Mouse (Mus musculus): Measurements from ENCODE around the gene Cnnm4. TPM values are rescaled to one million over a fixed set of nuclear protein-coding genes. Genes with fewer than 3 reads are reported as not detected.

The Cnnm4 gene
- total and polyA plus RNA-seq, 2 experiments from 2014 or later: 10.0 to 18.5 TPM

- Histone ChIP-seq H3K4me2 (ENCODE audit: low read depth, low read length) (no peak overlapping the region), H3K36me3 (ENCODE audit: insufficient read depth, low read length) (peaks cover 32% of the 10 kb centered on the region), H3K4me3 (ENCODE audit: low read length) (no peak overlapping the region), H3K9me3 (ENCODE audit: low read length) (no peaks in the 10 kb centered on the region), H3K27me3 (ENCODE audit: insufficient read depth, low read length) (no peaks in the 10 kb centered on the region), H3K27ac (no peak overlapping the region), H3K9ac (replicated peaks; ENCODE audit: low read length) (no peak overlapping the region), H3K4me1 (ENCODE audit: insufficient read depth, low read length) (0 out of 2 replicates have a peak, but pooled peaks cover 3% of the 10 kb centered on the region)
- 43% methylated on average over 4 of the region's 4 CpGs for WGBS
- peak; percentile 10 for DNase-seq (ENCODE audit: low spot score)
- TF ChIP-seq CTCF (IDR thresholded peaks at IDR 0.05; ENCODE audit: low read depth): no peak
- ATAC-seq: no peak
Observed at GRCm38 (mm10) chr1:36441101-36441500, 30.3 kb upstream of the Cnnm4 start.

DNA sequence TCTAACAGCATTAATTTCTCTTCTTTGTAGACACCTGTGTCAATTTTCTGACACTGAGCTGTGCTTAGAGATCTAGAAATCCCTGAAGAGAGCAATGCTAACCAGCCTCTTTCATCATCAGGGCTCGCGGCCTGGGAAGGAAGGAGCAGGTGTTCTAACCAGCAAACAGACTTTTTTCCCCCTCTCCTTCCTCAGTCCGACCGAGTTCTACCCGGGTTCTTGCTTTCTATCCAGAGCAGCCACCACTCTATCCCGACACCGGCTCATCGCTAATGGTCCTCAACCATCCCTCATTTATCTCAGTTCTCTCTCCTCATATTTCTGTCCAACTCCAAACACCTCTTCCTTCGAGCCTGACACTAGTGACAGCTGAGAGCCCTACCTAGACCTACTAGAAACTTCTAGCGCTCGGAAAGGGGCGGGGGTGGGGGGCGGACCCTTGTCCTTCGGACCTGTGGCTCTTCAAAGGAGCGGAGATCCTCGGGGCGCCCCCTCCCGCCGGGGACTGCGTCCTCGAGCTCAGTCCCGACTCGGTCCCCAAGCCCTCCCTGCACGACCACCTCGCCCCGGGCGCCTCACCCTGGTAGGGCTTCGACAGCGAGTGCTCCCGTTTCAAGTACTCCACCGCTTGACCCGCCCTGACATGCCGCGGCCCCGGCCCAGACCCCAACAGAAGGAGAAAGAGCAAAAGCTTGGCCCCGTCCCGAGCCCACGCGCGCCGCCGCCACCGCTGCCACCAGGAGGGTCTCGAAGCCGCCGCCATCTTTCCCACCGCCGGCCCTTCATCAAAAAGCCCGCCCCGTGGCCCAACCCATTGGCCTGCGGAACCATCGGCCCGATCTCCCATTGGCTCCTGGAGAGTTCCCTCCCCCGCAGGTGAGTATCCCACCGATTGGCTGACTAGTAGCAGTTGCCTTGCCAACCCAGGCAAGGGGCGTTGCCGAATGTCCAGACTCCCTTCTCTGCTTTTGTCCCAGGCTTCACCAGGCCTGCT lies 26.7 kb upstream of the Cnnm4 start, which contains the start of gene Lman2l:
Lman2l (minus strand) TSS at position 801 of the 994 bp plus-strand sequence.
- Histone ChIP-seq H3K4me1 (ENCODE audit: insufficient read depth, low read length) (0 out of 2 replicates have a peak, but pooled peaks cover 3% of the 10 kb centered on the region), H3K9ac (replicated peaks; ENCODE audit: low read length) (peak within 1 kb of the TSS; percentile 68), H3K4me3 (ENCODE audit: low read length) (peak within 1 kb of the TSS; percentile 90), H3K27ac (peak within 1 kb of the TSS; percentile 79), H3K9me3 (ENCODE audit: low read length) (no peaks in the 10 kb centered on the region), H3K27me3 (ENCODE audit: insufficient read depth, low read length) (no peaks in the 10 kb centered on the region), H3K36me3 (ENCODE audit: insufficient read depth, low read length) (no peaks in the 10 kb centered on the region), H3K4me2 (ENCODE audit: low read depth, low read length) (peak within 1 kb of the TSS; percentile 71)
- peak; percentile 98 for DNase-seq (ENCODE audit: low spot score)
- WGBS: under 1% methylated on average over 57 of the region's 57 CpGs
- no peak for TF ChIP-seq CTCF (IDR thresholded peaks at IDR 0.05; ENCODE audit: low read depth)
- ATAC-seq: peak; percentile 100

GRCm38 (mm10) chr1:36445508-36445907 lies 25.9 kb upstream of the Cnnm4 start:
- Histone ChIP-seq H3K27ac (peak overlapping the region; percentile 17; the same call in 1 of the 2 replicates), H3K4me2 (ENCODE audit: low read depth, low read length) (peak overlapping the region; percentile 71), H3K27me3 (ENCODE audit: insufficient read depth, low read length) (no peaks in the 10 kb centered on the region), H3K9ac (replicated peaks; ENCODE audit: low read length) (no peak overlapping the region), H3K9me3 (ENCODE audit: low read length) (no peaks in the 10 kb centered on the region), H3K36me3 (ENCODE audit: insufficient read depth, low read length) (no peaks in the 10 kb centered on the region), H3K4me3 (ENCODE audit: low read length) (peak overlapping the region; percentile 90), H3K4me1 (ENCODE audit: insufficient read depth, low read length) (0 out of 2 replicates have a peak, but pooled peaks cover 3% of the 10 kb centered on the region)
- peak; percentile 15; the same call in 1 of the 2 replicates for ATAC-seq
- no peak for TF ChIP-seq CTCF (IDR thresholded peaks at IDR 0.05; ENCODE audit: low read depth)
- no peak for DNase-seq (ENCODE audit: low spot score)
- 41% methylated on average over 8 of the region's 8 CpGs for WGBS

DNA sequence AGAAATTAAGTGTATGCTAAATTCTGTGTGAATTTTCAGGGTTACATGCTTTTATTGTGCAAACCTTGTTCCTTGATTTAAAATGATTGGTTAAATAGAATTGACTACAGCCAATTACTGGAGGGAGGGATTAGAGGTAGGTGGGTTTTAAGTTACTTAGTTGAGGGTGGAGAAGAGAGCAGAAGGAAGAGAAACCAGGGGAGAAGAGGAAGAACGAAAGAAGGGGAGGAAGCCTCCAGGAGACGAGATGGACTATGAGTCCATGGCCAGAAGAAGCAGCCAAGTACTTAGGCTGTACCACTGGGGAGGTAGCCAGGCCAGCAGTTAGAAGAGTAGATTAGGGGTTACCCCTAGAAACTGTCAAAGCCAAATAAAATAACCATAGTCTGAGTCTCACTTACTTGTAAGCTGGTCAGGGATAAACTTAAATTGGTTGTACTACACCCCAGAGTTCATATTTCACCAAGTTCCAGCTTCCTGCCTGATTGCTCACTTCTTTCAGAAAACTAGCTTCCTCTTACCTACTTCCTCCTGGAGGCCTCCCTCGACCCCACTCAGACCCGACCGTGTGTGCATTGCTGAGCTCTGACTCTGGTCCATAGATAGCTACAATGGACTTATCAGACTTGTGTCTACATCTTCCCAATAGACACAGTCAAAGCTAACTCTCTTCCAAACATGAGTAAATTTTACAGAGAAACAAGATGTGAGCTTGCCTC lies 25.2 kb upstream of the Cnnm4 start:
- no peak for TF ChIP-seq CTCF (IDR thresholded peaks at IDR 0.05; ENCODE audit: low read depth)
- H3K4me3 ChIP-seq (ENCODE audit: low read length): no peak overlapping the region
- DNase-seq (ENCODE audit: low spot score) (no peak), ATAC-seq (no peak)
- H3K27me3 ChIP-seq (ENCODE audit: insufficient read depth, low read length): no peaks in the 10 kb centered on the region
- H3K4me1 ChIP-seq (ENCODE audit: insufficient read depth, low read length): 0 out of 2 replicates have a peak, but pooled peaks cover 3% of the 10 kb centered on the region
- H3K4me2 ChIP-seq (ENCODE audit: low read depth, low read length): no peak overlapping the region
- no peak overlapping the region for H3K9ac ChIP-seq (replicated peaks; ENCODE audit: low read length)
- WGBS: 86% methylated on average over 5 of the region's 5 CpGs
- H3K27ac ChIP-seq: no peak overlapping the region
- no peaks in the 10 kb centered on the region for H3K9me3 ChIP-seq (ENCODE audit: low read length)
- no peaks in the 10 kb centered on the region for H3K36me3 ChIP-seq (ENCODE audit: insufficient read depth, low read length)

- no peaks in the 10 kb centered on the region for H3K9me3 ChIP-seq (ENCODE audit: low read length)
- no peaks in the 10 kb centered on the region for H3K27me3 ChIP-seq (ENCODE audit: insufficient read depth, low read length)
- ATAC-seq: no peak
- H3K27ac ChIP-seq: no peak overlapping the region
- no peak for DNase-seq (ENCODE audit: low spot score)
- no peak overlapping the region for H3K4me2 ChIP-seq (ENCODE audit: low read depth, low read length)
- no peak overlapping the region for H3K4me3 ChIP-seq (ENCODE audit: low read length)
- no peak overlapping the region for H3K9ac ChIP-seq (replicated peaks; ENCODE audit: low read length)
- WGBS: 91% methylated on average over 5 of the region's 5 CpGs
- H3K4me1 ChIP-seq (ENCODE audit: insufficient read depth, low read length): 0 out of 2 replicates have a peak, but pooled peaks cover 3% of the 10 kb centered on the region
- TF ChIP-seq CTCF (IDR thresholded peaks at IDR 0.05; ENCODE audit: low read depth): no peak
- no peaks in the 10 kb centered on the region for H3K36me3 ChIP-seq (ENCODE audit: insufficient read depth, low read length)
Observed at GRCm38 (mm10) chr1:36446841-36447240, 24.6 kb upstream of the Cnnm4 start.

GRCm38 (mm10) chr1:36454055-36454815 lies 17.2 kb upstream of the Cnnm4 start:
- Histone ChIP-seq H3K27me3 (ENCODE audit: insufficient read depth, low read length) (no peaks in the 10 kb centered on the region), H3K9me3 (ENCODE audit: low read length) (no peaks in the 10 kb centered on the region), H3K36me3 (ENCODE audit: insufficient read depth, low read length) (no peaks in the 10 kb centered on the region), H3K4me3 (ENCODE audit: low read length) (no peak overlapping the region), H3K9ac (replicated peaks; ENCODE audit: low read length) (no peak overlapping the region), H3K4me1 (ENCODE audit: insufficient read depth, low read length) (no peaks in the 10 kb centered on the region), H3K4me2 (ENCODE audit: low read depth, low read length) (no peak overlapping the region), H3K27ac (no peak overlapping the region)
- WGBS: 90% methylated on average over 6 of the region's 6 CpGs
- ATAC-seq: no peak
- no peak for DNase-seq (ENCODE audit: low spot score)
- peak; percentile 17; the same call in 1 of the 2 replicates for TF ChIP-seq CTCF (IDR thresholded peaks at IDR 0.05; ENCODE audit: low read depth)
